Mouse (Mus musculus) hindbrain, embryonic 13.5 days (tissue): ENCODE data around the gene Atg5. TPM values are rescaled to one million over a fixed set of nuclear protein-coding genes. Genes with fewer than 3 reads are reported as not detected.

Experiments used
- microRNA counts: library from miRNA; unstranded; fragments of <30 nt; microRNA quantifications from one replicate; lab custom pipeline; 2016
- microRNA-seq: library from miRNA; unstranded; fragments of <30 nt; microRNA quantifications from one replicate; pipeline ENCODE4, GENCODE M21; 2016
- polyA plus RNA-seq: library from polyadenylated mRNA; unstranded; fragments of >200 nt; fragmentation: Nextera tagmentation; extraction: Ambion mirVana; gene quantifications from 2 replicates; pipeline ENCODE4 v1.2.1, GENCODE M21; 2015

Atg5 gene
- polyA plus RNA-seq, 1 experiment from 2014 or later: 49.7 TPM

MicroRNAs within 50 kb of the gene (microRNA counts, 519-probe panel; counts per million panel counts)
- 51.3 counts per million for microRNA mmu-miR-1929 (lab: Ali Mortazavi, UCI)

Small RNA genes within 50 kb of the gene (microRNA-seq; reads per million reads assigned to microRNA genes)
- 2.3 reads per million, percentile 2 among the genes with 10 or more reads in this experiment for gene Mir1929

Other genes starting within 250 kb of the Atg5 start
- 0.09 and 0.10 TPM in 2 replicates for gene Crybg1, start 119.5 kb upstream of the Atg5 start, polyA plus RNA-seq